Mouse (Mus musculus) forebrain, embryonic 11.5 days (tissue): ENCODE results near the gene Gm11568. TPM values are rescaled to one million over a fixed set of nuclear protein-coding genes. Genes with fewer than 3 reads are reported as not detected.
"Not testable (repeated sequence)": the region's sequence is repeated elsewhere in the genome, so short reads cannot be mapped to it uniquely, and the experiment has no call there.

Source experiments
- ATAC-seq: fragments of 200-750 bp; cut with Nextera tagmentation; replicated peaks from 2 replicates; pipeline ENCODE4 v1.8.0; 2017; ENCODE audit warnings: moderate TSS enrichment; ENCODE audit not compliant: low FRiP score
- DNase-seq: peaks from one replicate; pipeline ENCODE4 v3.0.0-alpha.2; 2017; ENCODE audit warnings: low spot score
- H3K27ac ChIP-seq: fragments of 300-500 bp; sonication (generic); 2 replicates; pipeline ENCODE4 v1.5.1; 2014; ENCODE audit warnings: low read depth, low read length
- H3K27me3 ChIP-seq: fragments of 300-500 bp; sonication (generic); 2 replicates; pipeline ENCODE4 v1.6.1; 2014; ENCODE audit warnings: mild to moderate bottlenecking, low read length, mixed read lengths; ENCODE audit not compliant: control insufficient read depth, insufficient read depth
- H3K36me3 ChIP-seq: fragments of 300-500 bp; sonication (generic); 2 replicates; pipeline ENCODE4 v1.6.1; 2014; ENCODE audit warnings: mild to moderate bottlenecking, low read length, moderate library complexity, mixed read lengths; ENCODE audit not compliant: control insufficient read depth, insufficient read depth
- H3K4me1 ChIP-seq: fragments of 300-500 bp; sonication (generic); replicated peaks from 2 replicates; pipeline ENCODE4 v1.6.1; 2014; ENCODE audit warnings: low read length, mixed read lengths; ENCODE audit not compliant: control insufficient read depth, insufficient read depth
- H3K4me2 ChIP-seq: fragments of 300-500 bp; sonication (generic); 2 replicates; pipeline ENCODE4 v1.6.1; 2014; ENCODE audit warnings: low read depth, mild to moderate bottlenecking, low read length, moderate library complexity, mixed read lengths; ENCODE audit not compliant: severe bottlenecking
- H3K4me3 ChIP-seq: fragments of 300-500 bp; sonication (generic); 2 replicates; pipeline ENCODE4 v1.5.1; 2014; ENCODE audit warnings: low read depth, low read length
- H3K9ac ChIP-seq: fragments of 300-500 bp; sonication (generic); 2 replicates; pipeline ENCODE4 v1.6.1; 2014; ENCODE audit warnings: low read length
- H3K9me3 ChIP-seq: fragments of 300-500 bp; sonication (generic); 2 replicates; pipeline ENCODE4 v1.6.1; 2016; ENCODE audit warnings: low read length, mixed read lengths; ENCODE audit not compliant: control insufficient read depth
- WGBS: fragments of 180-500 bp; shearing (Covaris S2); extraction: QIAGEN DNeasy Blood & Tissue Kit; methylation state at CpG from one replicate; pipeline ENCODE4 v1.1.7; 2014; 5-methylcytosine and 5-hydroxymethylcytosine counted together
- polyA plus RNA-seq: library from polyadenylated mRNA; unstranded; fragments of >200 nt; fragmentation: Nextera tagmentation; extraction: Ambion mirVana; gene quantifications from 2 replicates; pipeline ENCODE4 v1.2.1, GENCODE M21; 2014

The Gm11568 gene
- polyA plus RNA-seq, result not detected in 2 replicates

DNA sequence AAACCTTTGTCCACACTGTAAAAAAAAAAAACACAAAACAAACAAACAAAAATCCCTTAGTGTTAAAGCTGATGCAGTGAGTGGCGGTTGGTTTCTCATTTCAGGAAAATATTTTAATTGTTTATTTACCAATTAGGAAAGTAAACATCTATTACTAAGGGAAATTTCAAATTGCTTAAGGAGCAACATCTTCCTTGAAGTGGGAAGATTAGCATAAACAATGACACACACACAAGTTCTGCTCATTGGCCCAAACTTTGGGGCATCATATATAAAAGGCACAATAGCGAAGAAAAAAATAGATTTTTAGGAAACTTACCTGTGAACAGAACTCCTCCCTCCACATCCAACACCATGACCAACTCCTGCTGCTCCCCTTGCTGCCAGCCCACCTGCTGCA lies at the start of gene Gm11568:
Gene Gm11568 (plus strand): TSS at position 301 of the 400 bp plus-strand sequence.
- 93% methylated on average over 2 of the region's 2 CpGs for WGBS
- no peak within 1 kb of the TSS for H3K4me3 ChIP-seq
- ATAC-seq, result no peak
- no peaks in the 10 kb centered on the region for H3K4me1 ChIP-seq
- no peak within 1 kb of the TSS for H3K9ac ChIP-seq
- H3K27me3 ChIP-seq, result no peaks in the 10 kb centered on the region
- no peak for DNase-seq
- H3K4me2 ChIP-seq, result no peak within 1 kb of the TSS
- no peak within 1 kb of the TSS for H3K27ac ChIP-seq
- H3K36me3 ChIP-seq, result no peaks in the 10 kb centered on the region
- no peaks in the 10 kb centered on the region for H3K9me3 ChIP-seq

GRCm38 (mm10) chr11:99809792-99810191 lies 47.9 kb upstream of the Gm11568 start, which contains the start of gene Krtap4-13:
Krtap4-13 (minus strand) TSS chr11:99809892.
- H3K9me3 ChIP-seq, H3K4me2 ChIP-seq, H3K9ac ChIP-seq, H3K27ac ChIP-seq, H3K4me3 ChIP-seq, DNase-seq, H3K36me3 ChIP-seq, ATAC-seq, H3K4me1 ChIP-seq, H3K27me3 ChIP-seq: not testable (repeated sequence)

GRCm38 (mm10) chr11:99815566-99815965 lies 42.2 kb upstream of the Gm11568 start, which contains the start of gene Gm11564:
Gm11564 (minus strand) TSS chr11:99815666.
- H3K9me3 ChIP-seq, DNase-seq, H3K4me3 ChIP-seq, H3K36me3 ChIP-seq, H3K27me3 ChIP-seq, H3K27ac ChIP-seq, ATAC-seq, H3K4me1 ChIP-seq, H3K4me2 ChIP-seq, H3K9ac ChIP-seq: not testable (repeated sequence)
- 87% methylated on average over 2 of the region's 2 CpGs for WGBS

GRCm38 (mm10) chr11:99837966-99838365 lies 19.8 kb upstream of the Gm11568 start, which contains the start of gene 2300003K06Rik:
2300003K06Rik (minus strand) TSS chr11:99838066.
- DNase-seq (no peak), ATAC-seq (no peak)
- Histone ChIP-seq H3K27me3 (no peaks in the 10 kb centered on the region), H3K27ac (no peak within 1 kb of the TSS), H3K9ac (no peak within 1 kb of the TSS), H3K36me3 (no peaks in the 10 kb centered on the region), H3K4me3 (no peak within 1 kb of the TSS), H3K4me1 (peaks cover 2% of the 10 kb centered on the region; the same call in 1 of the 2 replicates), H3K4me2 (no peak within 1 kb of the TSS), H3K9me3 (no peaks in the 10 kb centered on the region)
- 92% methylated on average over 1 of the region's 1 CpGs for WGBS

GRCm38 (mm10) chr11:99842185-99842584 lies 15.5 kb upstream of the Gm11568 start:
- Histone ChIP-seq H3K4me3 (no peak overlapping the region), H3K27me3 (no peaks in the 10 kb centered on the region), H3K9me3 (no peaks in the 10 kb centered on the region), H3K36me3 (no peaks in the 10 kb centered on the region), H3K9ac (no peak overlapping the region), H3K27ac (no peak overlapping the region), H3K4me1 (peaks cover 2% of the 10 kb centered on the region; the same call in 1 of the 2 replicates), H3K4me2 (no peak overlapping the region)
- WGBS, result 43% methylated on average over 1 of the region's 1 CpGs
- peak; percentile 54 for DNase-seq
- ATAC-seq, result no peak

DNA sequence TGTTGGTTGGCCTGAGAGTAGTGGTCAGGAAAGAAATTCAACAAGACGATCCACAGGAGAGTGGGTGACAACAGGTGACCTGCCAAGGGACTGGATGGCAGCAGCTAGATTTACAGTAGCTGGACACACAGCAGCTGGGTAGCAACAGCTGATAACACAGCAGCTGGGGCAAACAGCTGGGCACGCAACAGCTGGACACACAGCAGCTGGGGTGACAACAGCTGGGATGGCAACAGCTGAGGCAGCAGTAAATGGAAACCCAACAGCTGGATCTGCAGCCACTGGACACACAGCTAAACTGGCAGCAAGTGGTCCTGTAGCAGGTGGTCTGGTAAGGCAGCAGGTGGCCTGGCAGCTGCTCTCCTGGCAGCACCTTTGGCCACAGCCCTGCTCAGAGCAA lies 11.0 kb upstream of the Gm11568 start:
- H3K9me3 ChIP-seq, result no peaks in the 10 kb centered on the region
- no peak overlapping the region for H3K9ac ChIP-seq
- H3K4me1 ChIP-seq, result peaks cover 2% of the 10 kb centered on the region; the same call in 1 of the 2 replicates
- ATAC-seq (no peak), DNase-seq (no peak)
- no peak overlapping the region for H3K27ac ChIP-seq
- H3K36me3 ChIP-seq, result no peaks in the 10 kb centered on the region
- WGBS, result 90% methylated on average over 2 of the region's 2 CpGs
- H3K4me2 ChIP-seq, result no peak overlapping the region
- H3K27me3 ChIP-seq, result no peaks in the 10 kb centered on the region
- no peak overlapping the region for H3K4me3 ChIP-seq

GRCm38 (mm10) chr11:99851508-99851907 lies 6.2 kb upstream of the Gm11568 start, which contains the start of gene Krtap4-16:
Krtap4-16 (minus strand) TSS chr11:99851608.
- no peak for DNase-seq
- Histone ChIP-seq H3K9me3 (no peaks in the 10 kb centered on the region), H3K4me3 (no peak within 1 kb of the TSS), H3K4me1 (no peaks in the 10 kb centered on the region), H3K36me3 (no peaks in the 10 kb centered on the region), H3K27ac (no peak within 1 kb of the TSS), H3K4me2 (no peak within 1 kb of the TSS), H3K9ac (no peak within 1 kb of the TSS), H3K27me3 (no peaks in the 10 kb centered on the region)
- ATAC-seq, result no peak

GRCm38 (mm10) chr11:99854121-99854520 lies 3.6 kb upstream of the Gm11568 start:
- no peak overlapping the region for H3K9ac ChIP-seq
- H3K4me3 ChIP-seq, result no peak overlapping the region
- H3K4me1 ChIP-seq, result no peaks in the 10 kb centered on the region
- no peaks in the 10 kb centered on the region for H3K36me3 ChIP-seq
- H3K9me3 ChIP-seq, result no peaks in the 10 kb centered on the region
- H3K27ac ChIP-seq, result no peak overlapping the region
- WGBS, result 60% methylated on average over 3 of the region's 3 CpGs
- no peak for DNase-seq
- H3K4me2 ChIP-seq, result no peak overlapping the region
- ATAC-seq, result no peak
- H3K27me3 ChIP-seq, result no peaks in the 10 kb centered on the region

- H3K4me3 ChIP-seq, result no peak overlapping the region
- no peaks in the 10 kb centered on the region for H3K36me3 ChIP-seq
- H3K27me3 ChIP-seq, result no peaks in the 10 kb centered on the region
- no peak overlapping the region for H3K27ac ChIP-seq
- DNase-seq (no peak), ATAC-seq (no peak)
- no peak overlapping the region for H3K4me2 ChIP-seq
- H3K4me1 ChIP-seq, result no peaks in the 10 kb centered on the region
- H3K9me3 ChIP-seq, result no peaks in the 10 kb centered on the region
- 83% methylated on average over 2 of the region's 2 CpGs for WGBS
- no peak overlapping the region for H3K9ac ChIP-seq
Observed at GRCm38 (mm10) chr11:99858761-99859160, 1.0 kb downstream of the Gm11568 start.
